In the genomic region with DNA sequence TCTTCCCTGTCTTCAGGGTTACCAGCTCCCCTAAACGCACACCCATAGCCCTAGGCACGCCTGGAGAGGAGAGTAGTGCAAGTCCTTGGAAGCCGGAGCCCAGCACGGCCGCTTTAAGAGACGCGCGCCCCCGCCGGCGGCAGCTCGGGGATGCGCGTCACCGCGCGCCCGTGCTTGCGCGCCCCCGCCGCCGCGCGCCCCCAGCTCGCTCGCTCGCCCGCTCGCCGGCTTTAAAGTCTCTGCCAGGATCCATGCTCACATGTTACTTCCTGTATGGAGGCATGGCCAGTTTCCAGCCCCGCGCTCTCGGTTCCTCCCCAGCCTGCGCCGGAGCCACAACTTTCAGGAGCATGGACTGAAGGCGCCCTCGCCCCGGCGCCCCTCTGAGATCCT, we compare ENCODE assay signal across 8 mouse cellular contexts. TPM values are rescaled to one million over a fixed set of nuclear protein-coding genes. Genes with fewer than 3 reads are reported as not detected.
DNase-seq lines count a peak whose midpoint lies in the region; ATAC-seq and TF ChIP-seq lines count a peak whose summit lies in the region.

Ptprg (plus strand) TSS at position 260 of the 393 bp plus-strand sequence.

- peak within 1 kb of the TSS; percentile 72 for H3K9ac ChIP-seq in hindbrain, postnatal 0 days (replicated peaks; ENCODE audit: low read length)

- 2% methylated on average over 25 of the region's 40 CpGs for WGBS in hindbrain, postnatal 0 days

- H3K9me3 ChIP-seq in hindbrain, postnatal 0 days (ENCODE audit: low read length): no peaks in the 10 kb centered on the region

- TF ChIP-seq CTCF in hindbrain, postnatal 0 days (IDR thresholded peaks at IDR 0.05; ENCODE audit: low read depth): no peak

- peak; percentile 91 for ATAC-seq in hindbrain, postnatal 0 days

- peak within 1 kb of the TSS; percentile 94 for H3K4me2 ChIP-seq in hindbrain, postnatal 0 days (ENCODE audit: low read depth, low read length)

- peak; percentile 90 to 93 for DNase-seq in adrenal gland, postnatal 36 days
- DNase-seq in embryo, embryonic 11 days: peak; percentile 95
- DNase-seq in gastrocnemius, postnatal 25 days: peak; percentile 84
- DNase-seq in hindbrain, postnatal 0 days (ENCODE audit: low spot score): peak; percentile 97
- DNase-seq in left cerebral cortex, adult 18-20 months (ENCODE audit: low spot score in 2 of 2): peak; percentile 83 to 88
- peak; percentile 87 for DNase-seq in lung, postnatal 14 days
- DNase-seq in right cerebral cortex, postnatal 10 days (ENCODE audit: low spot score in 2 of 2): peak; percentile 94 to 95
- DNase-seq in thymus, postnatal 36 days: no peak

- H3K27ac ChIP-seq in hindbrain, postnatal 0 days: peak within 1 kb of the TSS; percentile 95

- peak within 1 kb of the TSS; percentile 87 for H3K4me3 ChIP-seq in hindbrain, postnatal 0 days (ENCODE audit: low read length)

- H3K4me1 ChIP-seq in hindbrain, postnatal 0 days (ENCODE audit: insufficient read depth, low read length): 0 out of 2 replicates have a peak, but pooled peaks cover 4% of the 10 kb centered on the region

- no peaks in the 10 kb centered on the region for H3K36me3 ChIP-seq in hindbrain, postnatal 0 days (ENCODE audit: insufficient read depth, low read length)

- no peaks in the 10 kb centered on the region for H3K27me3 ChIP-seq in hindbrain, postnatal 0 days (ENCODE audit: insufficient read depth, low read length)

RNA-seq across cellular contexts. Expression of gene Ptprg, which starts in this region (rescaled TPM):
- total RNA-seq in adrenal gland, postnatal 36 days (2021): 100 to 1,000 TPM; 103 to 108 TPM
- 10 to 100 TPM; 24.2 to 29.1 TPM for total RNA-seq in gastrocnemius, postnatal 25 days (2021)
- 90.5 and 101 TPM in 2 replicates for total RNA-seq in hindbrain, postnatal 0 days (2014; rRNA removed)
- polyA plus RNA-seq in hindbrain, postnatal 0 days (2015; fragmentation: Nextera tagmentation; extraction: Ambion mirVana): 33.0 and 35.6 TPM in 2 replicates
- total RNA-seq in left cerebral cortex, adult 18-20 months (2021): 10 to 100 TPM; 68.4 to 72.7 TPM

Comparison
In these comparisons a context has a peak if more than half of its experiments do, and no peak if none do; other contexts are left out.
1. DNase-seq: peak in adrenal gland, postnatal 36 days (2 of 2), embryo, embryonic 11 days (single experiment), gastrocnemius, postnatal 25 days (single experiment), hindbrain, postnatal 0 days (single experiment), left cerebral cortex, adult 18-20 months (2 of 2), lung, postnatal 14 days (single experiment) and right cerebral cortex, postnatal 10 days (2 of 2); none in thymus, postnatal 36 days (0 of 2).